Mouse (Mus musculus) adrenal gland, postnatal 25 days (tissue): ENCODE data around the gene Snx30. TPM values are rescaled to one million over a fixed set of nuclear protein-coding genes. Genes with fewer than 3 reads are reported as not detected.

ENCODE experiments used
- DNase-seq: peaks from one replicate; pipeline ENCODE4 v3.0.0; 2021; ENCODE audit warnings: mixed read lengths
- total RNA-seq: library from RNA; stranded (reverse); gene quantifications from 2 replicates; pipeline ENCODE4 v1.2.3, GENCODE M21; 2021

Gene Snx30
- total RNA-seq, 1 experiment from 2014 or later = 6.7 TPM

DNA sequence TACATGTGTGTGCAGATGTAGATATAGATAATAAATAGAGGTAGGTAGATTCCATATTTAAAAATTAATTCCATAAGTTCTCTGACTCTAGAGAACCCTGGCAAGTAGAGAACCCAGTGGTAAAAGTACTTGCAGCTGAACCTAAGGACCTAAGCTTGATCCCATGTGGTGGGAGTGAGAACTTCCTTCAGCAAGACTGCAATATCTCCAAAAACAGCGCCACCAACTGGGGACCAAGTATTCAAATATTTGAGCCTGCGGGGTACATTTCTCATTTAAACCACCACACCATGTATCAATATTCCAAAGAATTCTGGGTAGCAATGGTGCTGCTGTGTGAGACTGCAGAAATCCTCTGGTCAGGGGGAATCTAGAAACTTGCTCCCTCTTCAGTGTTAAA lies 11.5 kb upstream of the Snx30 start:
- no peak for DNase-seq

DNA sequence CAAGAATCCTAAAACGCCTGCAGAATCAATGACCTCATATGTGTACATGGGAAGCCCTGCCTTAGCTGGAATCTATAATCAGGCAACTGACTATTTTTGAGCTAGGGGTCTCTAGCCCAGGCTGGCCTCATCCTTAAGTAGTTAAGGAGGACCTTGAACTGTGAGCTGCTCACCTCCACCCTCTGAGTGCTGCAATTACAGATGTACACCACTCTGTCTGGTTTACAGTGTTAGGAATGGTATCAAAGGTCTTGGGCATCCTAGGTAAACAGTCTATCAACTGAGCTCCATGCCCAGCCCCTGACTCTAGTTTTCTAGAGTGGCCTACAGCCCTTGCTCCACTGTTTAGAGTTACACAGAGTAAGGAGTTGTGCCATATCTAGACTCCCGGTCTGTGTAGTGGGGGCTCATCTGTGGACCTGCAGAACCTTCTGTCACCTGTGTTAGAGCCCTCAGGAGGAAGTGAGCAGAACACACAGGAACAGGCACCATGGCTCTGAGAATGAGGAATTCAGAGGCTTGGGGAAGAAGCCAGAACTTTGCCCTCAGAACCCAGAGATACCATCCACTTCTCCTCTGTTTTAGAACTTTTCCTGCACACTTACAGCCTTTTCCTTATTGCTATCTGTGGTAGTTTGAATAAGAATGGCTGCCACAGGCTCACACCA lies 9.7 kb upstream of the Snx30 start:
- DNase-seq = no peak

DNA sequence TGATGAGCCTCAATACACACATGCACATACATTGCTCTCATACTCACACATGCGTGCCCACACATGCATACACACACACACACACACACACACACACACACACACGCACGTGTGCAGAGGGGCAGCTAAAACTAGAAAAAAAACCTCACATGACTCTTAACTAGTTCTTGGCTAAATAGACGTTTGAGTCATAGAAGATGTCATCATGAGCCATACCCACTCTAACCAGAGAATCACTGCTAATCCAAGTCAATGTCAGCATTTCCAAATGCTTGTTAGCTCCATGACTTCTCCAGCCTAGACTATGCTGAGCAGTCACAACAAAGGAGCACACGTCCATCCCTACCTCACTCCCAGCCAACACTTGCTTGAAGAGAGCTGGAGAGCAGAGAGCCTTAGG lies 5.5 kb upstream of the Snx30 start:
- no peak for DNase-seq

DNA sequence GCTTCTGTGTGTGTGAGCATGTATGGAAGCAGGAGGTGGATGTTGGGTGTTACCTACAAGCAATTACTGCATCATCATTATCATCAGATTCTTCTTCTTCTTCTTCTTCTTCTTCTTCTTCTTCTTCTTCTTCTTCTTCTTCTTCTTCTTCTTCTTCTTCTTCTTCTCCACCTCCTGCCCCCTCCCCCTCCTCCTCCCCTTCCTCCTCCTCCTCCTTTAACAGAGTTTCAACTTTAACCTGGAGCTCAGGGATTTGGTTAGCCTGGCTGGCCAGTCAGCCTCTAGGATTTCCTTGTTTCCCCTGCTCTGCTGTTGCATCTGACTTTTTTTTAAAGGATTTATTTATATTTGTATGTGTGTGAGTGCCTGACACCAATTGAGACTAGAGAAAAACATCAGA lies 4.2 kb upstream of the Snx30 start, which contains the start of gene Inip:
TSS of gene Inip (minus strand) at position 101 of the 400 bp plus-strand sequence.
- no peak for DNase-seq

DNA sequence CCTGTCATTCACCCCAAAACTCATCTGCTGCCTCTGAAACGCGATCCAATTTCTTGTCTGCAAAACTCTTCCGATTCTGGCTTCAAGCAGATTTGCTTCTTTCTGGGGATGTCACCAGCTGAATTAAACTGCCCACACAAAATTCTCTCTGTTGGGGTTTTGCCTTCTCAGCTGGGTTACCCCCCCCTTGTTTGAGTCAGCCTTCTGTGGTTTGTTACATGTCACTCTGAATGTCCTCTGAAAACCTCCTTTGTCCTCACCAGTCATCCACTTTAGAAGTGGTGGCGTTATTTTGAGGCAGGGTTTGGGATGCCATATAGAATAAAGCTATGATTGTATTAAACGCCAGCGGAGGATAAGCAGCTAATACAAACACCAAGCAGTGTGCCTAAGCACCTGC lies 3.5 kb upstream of the Snx30 start:
- no peak for DNase-seq

DNA sequence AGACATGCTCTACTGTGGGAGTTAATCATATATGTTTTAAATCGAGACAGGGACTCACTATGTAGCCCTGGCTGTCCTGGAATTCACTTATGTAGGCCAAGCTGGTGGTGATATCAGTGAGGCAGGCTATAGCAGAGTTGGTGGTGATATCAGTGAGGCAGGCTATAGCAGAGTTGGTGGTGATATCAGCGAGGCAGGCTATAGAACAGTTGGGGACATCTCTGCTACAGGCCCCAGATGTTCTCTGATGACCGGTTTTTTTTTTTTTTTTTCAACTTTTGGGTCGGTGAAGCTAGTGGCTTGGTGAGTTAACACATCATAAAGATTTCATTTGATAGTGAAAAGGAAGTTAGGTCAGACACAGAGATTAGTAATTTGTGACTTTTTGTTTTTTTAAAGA lies 2.8 kb upstream of the Snx30 start:
- DNase-seq = no peak

DNA sequence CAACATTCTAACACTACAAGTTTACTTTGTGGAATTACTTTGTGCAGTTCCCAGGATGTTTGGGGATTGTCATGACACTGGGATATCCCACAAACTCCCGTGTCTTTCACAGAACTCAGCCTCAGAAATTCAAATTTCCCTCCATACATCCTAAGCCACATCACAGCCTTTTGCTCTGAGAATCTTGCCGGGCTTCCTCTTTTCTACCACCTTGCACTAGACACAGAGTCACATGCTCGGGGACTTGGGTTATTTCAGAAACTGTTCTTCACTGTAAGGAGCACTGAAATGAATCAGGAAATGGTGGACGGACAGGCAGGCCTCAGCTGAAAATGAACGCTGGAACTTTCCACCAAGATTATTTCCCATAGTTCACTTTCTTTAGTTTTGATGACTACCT lies 2.3 kb upstream of the Snx30 start:
- no peak for DNase-seq

DNA sequence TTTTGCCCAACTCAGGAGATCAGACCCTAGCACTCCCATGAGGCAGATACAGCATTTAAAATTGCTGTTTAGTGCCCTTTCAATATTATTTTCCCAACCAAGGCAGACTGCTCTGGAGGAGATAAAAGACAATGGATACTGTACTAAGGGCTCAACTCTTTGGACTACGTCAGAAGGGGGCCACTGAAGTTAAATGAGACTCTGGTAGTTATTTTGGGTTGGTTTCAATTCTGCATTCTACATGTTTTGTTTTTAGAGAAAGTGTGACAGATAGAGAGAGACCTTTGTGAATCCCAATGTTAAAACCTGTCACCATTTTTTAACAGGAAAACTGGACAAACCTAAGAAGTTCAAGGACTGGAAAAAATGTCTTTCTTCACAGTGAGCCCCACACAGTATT lies 886 bp upstream of the Snx30 start:
- DNase-seq = no peak

DNA sequence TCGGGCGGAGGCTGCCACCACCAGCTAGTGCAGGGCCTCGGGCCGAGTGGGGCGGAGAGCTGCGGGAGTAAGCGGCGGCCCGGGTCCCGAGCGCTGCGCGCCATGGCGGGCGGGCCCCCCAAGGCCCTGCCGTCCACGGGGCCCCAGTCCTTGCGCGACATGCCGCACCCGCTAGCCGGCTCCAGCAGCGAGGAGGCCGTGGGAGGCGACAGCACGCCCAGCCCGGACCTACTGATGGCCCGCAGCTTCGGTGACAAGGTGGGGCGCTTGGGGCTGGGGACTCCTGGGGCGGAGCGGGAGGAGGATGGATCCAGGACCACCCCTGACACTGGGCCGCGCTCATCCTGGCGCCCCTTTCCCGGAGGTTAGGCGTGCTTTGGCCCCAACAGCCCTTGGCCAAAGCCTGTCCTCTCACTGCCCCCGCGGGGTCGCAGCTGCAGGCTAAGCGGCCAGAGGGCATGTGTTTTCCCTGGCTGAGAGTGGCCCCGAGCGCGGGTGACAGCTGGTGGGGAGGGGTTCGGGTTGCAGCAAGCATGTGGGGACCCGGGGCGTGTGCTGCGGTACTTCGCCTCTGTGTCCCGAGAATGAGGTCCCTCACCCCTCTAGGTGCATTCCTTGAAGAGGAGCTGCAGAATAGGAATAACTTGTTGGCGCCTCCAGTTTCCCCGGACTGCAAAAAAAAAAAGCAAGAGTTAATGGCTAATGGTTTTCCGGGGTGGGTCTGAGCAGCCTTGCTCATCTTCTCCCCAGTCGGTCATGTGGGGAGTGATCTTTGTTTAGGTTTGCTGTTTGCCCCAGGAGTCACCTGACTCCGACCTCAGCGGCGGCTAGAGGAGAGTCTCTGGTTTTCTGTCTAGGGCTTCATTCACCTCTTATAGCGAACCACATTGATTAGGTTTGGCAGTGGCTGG lies 583 bp downstream of the Snx30 start:
- peak; percentile 30 for DNase-seq

DNA sequence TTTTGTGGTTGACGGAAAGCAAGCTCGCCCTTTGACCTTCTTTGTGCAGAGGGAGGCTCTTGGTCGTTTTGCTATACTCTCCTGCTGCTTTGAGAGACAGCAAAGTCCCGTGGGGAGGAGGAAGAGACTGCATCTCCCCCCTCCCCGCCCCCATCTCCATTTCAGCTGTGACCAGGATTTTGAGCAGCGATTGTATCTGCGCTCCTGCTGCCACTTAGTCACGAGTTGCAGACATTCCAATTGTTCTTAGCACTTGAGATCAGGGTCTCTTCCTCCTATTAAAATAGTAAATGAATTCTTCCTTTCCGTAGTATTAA lies 1.2 kb downstream of the Snx30 start:
- no peak for DNase-seq

DNA sequence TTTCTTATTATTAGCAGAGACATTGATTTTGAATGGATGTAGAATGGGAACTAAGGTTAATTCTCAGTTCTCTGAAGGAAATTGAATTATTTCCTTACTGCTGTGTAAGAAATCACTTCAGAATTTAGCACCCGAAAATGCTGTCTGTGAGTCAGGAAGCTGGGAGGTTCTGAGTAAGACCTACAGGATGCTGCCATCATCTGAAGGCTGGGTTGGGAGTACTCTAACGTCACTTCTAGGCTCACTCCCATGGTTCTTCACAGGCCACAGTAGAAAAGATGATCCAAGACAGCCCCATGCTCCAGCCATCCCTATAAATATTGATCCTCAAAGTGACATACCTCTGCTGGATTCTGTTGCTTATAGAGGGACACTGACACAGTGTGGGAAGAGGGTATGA lies 1.9 kb downstream of the Snx30 start:
- DNase-seq = no peak

DNA sequence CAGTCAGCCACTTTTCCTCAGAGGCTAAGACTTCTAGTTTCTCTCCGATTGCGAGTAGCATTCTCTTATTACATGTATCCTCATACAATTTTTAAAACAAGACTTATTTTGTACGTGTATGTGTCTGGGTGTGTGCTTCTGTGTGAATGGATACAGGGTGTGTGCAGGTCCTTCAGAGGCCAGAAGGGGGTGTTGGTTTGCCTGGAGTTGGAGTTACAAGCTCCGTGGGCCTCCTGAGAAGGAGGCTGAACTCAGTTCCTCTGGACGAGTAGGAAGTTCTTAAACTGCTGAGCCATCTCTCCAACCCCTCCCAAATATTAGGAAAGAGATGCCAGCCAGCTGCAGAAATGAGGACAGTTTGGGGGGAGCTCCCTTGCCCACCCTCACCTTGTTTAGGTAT lies 2.8 kb downstream of the Snx30 start:
- no peak for DNase-seq

DNA sequence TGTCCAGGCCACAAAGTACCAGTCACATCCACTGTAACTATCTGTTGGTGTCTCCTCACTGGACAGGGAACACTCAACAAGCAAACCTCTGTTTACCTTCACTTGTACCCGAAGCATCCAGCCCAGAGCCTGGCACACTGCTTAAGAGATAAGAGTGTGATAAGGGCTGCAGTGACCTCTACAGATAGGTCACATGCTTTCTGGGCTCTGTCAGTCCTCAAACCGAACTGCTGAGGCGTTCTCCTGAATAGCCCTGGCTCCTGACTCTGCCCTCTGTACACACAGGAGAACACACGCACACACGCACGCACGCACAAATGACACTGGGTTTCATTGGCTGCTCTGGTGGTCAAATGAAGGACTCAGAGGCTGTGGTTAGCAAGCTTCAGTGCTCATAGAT lies 8.5 kb downstream of the Snx30 start:
- DNase-seq = no peak

DNA sequence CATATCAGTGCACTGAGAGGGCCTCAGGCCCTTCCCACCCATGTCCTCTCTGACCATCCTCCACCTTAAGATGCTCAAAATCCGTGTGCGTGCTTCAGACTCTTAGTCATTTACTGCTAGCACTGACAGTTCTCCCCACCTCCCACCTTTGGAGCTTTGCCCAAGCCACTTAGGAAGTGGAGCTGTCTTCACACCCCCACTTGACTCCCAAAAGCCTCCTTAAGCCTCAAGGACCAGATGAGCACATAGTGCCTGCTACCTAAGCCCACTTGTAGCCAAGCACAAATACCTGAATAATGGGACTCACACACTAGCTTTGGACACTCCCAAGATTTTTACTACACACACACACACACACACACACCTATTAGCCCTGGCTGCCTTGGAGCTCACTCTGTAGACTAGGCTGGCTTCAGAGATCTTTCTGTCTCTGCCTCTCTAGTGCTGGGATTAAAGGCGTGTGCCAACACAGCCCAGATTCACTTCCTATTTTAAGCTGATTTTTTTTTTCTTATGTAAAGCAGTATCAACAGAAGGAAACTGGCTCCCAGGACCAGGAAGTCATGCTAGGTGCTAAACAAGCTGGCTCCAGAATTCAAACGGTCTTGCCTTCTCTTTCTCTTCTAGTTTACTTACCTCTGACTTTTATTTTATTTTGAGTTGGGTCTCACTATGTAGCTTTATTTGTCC lies 9.6 kb downstream of the Snx30 start:
- DNase-seq = no peak

DNA sequence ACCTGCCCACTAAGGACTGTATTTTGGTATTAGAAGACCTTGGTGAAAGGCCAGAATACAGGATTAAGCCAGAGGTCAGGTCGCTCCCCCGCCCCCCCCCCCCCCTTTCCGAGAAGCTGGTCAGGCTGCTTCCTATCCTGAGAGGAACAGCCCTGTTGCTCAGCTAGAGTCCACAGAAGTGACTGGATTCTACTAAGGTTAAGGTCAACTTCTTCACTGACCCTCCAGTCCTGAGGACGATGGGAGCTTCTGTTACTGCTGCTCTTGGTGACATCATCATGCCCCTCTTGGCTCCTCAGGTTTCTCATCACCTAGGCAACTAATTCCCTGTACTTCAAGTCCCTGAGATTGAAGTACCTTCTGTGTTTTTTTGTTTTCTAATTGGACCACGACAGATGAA lies 10.4 kb downstream of the Snx30 start:
- no peak for DNase-seq

DNA sequence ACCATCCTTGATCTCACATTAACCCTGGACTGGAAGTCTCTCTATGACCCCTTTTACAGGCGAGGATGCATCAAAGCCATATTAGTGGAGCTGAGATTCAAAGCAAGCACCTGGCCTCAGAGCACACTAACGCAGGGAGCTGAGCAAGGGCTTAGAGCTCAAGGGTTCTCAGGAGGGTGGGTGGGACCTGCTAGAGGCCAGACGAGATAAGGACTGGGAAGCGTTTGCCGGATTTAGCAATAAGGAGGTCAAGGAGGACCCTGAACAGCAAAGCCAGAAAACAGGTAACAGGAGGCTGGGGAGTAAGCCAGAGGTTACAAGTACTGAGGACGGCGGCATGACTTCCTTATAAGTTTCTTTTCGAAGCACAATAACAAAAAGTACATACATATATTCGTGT lies 10.8 kb downstream of the Snx30 start:
- no peak for DNase-seq

DNA sequence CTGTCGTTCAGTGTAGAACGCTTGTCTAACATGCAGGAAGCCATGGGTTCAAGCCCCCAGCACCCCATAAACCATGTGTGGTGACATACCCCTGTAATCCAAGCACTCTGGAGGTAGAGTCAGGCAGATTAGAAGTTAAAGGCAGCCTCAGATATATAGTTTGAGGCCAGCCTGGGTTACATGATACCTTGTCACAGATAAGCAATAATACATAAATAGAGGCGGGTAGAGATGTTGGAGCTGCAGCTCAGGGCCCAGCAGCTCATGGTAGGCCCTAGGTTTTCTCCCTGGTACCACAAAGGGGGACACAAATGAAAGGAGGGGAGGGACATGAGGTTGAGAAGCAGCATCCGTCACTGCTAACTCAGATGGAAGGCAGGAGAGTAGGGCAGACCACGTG lies 12.2 kb downstream of the Snx30 start:
- DNase-seq = no peak

DNA sequence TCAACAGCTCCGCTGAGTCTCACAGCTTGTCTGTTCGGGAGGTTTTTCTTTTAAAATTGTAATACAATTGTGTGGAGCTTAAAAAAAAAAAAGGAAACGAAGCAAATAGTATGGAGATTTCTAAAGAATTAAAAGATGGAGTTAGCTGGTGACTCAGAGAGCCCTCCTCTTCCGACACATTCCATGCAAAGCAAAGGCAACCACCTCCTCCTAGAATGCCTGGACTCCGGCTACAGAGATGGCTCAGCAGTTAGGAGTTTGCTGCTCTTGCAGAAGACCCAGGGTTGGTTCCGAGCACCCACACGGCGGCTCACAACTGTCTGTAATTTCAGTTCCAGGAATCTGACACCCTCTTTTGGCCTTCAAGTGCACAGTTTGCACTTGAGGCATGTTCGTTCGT lies 12.9 kb downstream of the Snx30 start:
- no peak for DNase-seq

DNA sequence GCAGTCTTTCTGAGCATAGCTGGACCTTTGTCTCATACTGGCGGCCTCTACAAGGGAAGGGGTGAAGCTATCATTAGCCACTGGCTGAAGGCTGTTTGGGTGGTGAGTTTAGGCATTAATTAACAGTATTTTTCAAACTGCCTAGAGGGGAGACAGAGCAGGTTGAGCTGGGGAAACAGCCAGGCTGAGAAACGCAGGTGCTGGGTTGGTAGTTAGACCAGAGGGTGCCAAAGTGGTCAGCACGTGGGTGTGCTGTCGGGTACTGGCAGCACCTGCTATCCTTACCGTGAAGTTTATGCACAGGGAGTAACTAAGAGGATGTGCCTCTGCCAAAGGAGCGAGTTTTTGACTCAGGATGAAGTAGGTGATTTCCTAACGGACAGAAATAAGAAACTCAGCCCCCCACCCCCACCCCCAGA lies 13.4 kb downstream of the Snx30 start:
- no peak for DNase-seq

DNA sequence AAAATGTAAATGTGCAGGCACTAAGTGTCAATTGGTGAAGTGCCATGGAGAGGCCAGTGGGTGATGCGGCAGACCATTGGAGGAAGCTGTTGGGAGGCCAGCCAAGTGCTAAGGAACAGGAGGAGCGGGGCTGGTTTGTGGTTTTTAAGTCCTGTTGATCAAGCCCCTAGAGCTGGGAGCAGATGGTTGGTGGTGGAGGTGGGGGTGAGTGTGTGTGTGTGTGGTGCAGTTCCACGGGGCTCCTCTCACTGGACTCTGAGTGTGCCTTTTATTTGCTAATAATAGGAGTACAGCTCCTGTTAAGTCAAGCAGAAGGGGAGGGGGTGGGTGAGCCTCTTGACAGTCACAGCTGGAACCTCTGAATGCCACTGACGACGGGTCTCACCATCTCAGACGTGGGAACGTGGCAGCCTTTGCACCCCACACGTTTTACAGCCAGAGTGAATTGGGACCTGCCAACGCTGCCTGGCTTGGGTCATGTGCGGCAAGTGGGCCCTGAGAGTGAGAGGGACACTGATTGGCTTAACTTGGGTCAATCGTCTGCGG lies 13.9 kb downstream of the Snx30 start:
- no peak for DNase-seq

DNA sequence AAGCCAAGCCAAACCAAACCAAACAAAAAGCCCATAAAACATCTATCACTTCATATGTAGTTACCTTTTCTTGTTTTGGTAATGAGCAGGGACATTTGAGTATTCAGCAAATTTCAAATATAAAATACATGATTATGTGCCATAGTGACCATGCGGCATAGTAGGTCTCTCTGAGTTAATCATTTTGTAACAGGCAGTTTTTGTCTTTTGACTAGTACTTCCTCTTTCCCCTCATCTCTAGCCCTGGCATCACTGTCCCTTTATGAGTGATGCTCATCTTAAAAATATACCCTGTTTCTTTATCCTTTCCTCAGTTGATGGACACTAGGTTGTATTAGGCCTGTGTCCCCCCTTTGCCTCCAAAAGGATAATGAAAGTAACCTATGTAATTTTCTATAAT lies 15.9 kb downstream of the Snx30 start:
- DNase-seq = no peak

DNA sequence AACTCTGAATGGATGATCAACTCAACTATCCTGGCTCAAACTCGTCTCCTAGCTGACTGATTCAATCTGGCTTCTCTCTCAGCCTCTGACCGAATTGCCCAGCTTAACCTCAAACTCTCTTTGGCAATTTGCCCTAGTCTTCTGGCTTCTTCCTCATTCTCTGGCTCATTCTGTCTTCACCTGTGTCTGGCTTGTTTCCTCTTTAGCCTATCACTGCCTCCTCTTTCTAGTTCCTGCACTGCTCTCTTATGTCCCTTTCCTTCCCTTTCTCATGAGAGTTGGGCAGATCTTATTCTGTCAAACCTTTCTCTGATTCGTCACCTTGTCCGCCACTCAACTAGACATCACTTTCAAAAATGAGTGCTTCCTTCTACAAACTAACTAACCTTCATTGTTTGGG lies 16.5 kb downstream of the Snx30 start:
- no peak for DNase-seq

DNA sequence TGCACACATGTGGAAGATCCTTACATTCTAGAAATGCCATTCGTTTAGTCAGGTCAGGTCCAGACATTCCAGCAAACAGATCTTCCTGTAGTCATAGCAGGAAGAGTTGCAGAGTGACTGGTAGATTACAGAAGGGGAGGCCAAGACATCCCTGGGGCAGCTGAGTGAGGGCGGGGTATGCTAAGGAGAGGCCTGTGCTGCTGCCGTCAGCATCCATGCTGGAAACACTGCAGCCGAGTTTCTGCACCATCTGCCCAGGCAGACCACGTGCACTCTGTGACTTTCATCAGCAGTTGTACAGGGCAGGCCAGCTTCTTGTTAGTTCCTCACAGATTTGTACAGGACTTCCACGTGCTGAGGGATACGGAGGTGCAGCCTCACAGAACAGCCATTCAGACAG lies 17.8 kb downstream of the Snx30 start:
- DNase-seq = no peak
